ENCODE assay signal across 17 mouse cellular contexts in genomic region chr16:17510686-17511085, GRCm38 (mm10). TPM values are rescaled to one million over a fixed set of nuclear protein-coding genes. Genes with fewer than 3 reads are reported as not detected.
DNase-seq lines count a peak whose midpoint lies in the region; ATAC-seq lines count a peak whose summit lies in the region.
"Had no signal": no experiment of that assay in that cellular context is flagged by ENCODE, and none has a peak within 500 bp of the region (broad histone marks: within the 10 kb centered on the region; RNA-seq: fewer than 3 reads in every experiment).

No protein-coding gene starts in this region.

- peak; percentile 61 for DNase-seq in kidney, adult 11 months
- DNase-seq in kidney, postnatal 10 days, result no peak
- no peak for DNase-seq in neural tube, embryonic 10.5 days (ENCODE audit: extremely low spot score, low spot score)
- no peak for DNase-seq in left cerebral cortex, postnatal 10 days (ENCODE audit: extremely low spot score in 1 of 2, low spot score in 2 of 2)
- DNase-seq: adrenal gland, postnatal 25 days; gastrocnemius, postnatal 10 days; lung, embryonic 14.5 days; thymus, postnatal 36 days had no signal

- H3K27ac ChIP-seq in neural tube, embryonic 12.5 days, result no peak overlapping the region
- 0 out of 2 replicates have a peak overlapping the region, but pooled peaks have one; percentile 2 for H3K27ac ChIP-seq in liver, embryonic 12.5 days
- H3K27ac ChIP-seq in neural tube, embryonic 15.5 days (replicated peaks), result no peak overlapping the region
- H3K27ac ChIP-seq: heart, embryonic 10.5 days; hindbrain, embryonic 12.5 days; midbrain, embryonic 13.5 days; stomach, postnatal 0 days had no signal

- WGBS in neural tube, embryonic 12.5 days, result 90% methylated on average over 2 of the region's 2 CpGs
- WGBS in liver, embryonic 12.5 days (ENCODE audit: insufficient replicate concordance), result 36% methylated on average over 2 of the region's 2 CpGs
- 91% methylated on average over 2 of the region's 2 CpGs for WGBS in neural tube, embryonic 15.5 days

- ATAC-seq in neural tube, embryonic 12.5 days (ENCODE audit: low FRiP score, low read depth), result no peak
- ATAC-seq in liver, embryonic 12.5 days, result no peak
- ATAC-seq in neural tube, embryonic 15.5 days (ENCODE audit: low FRiP score), result no peak
- ATAC-seq in megakaryocyte progenitor cell, adult 5-6 weeks (replicated peaks; ENCODE audit: poor library complexity), result no peak
- ATAC-seq: midbrain, embryonic 13.5 days had no signal

- no peaks in the 10 kb centered on the region for H3K27me3 ChIP-seq in neural tube, embryonic 12.5 days (replicated peaks)
- peaks cover 13% of the 10 kb centered on the region; the same call in 1 of the 2 replicates for H3K27me3 ChIP-seq in liver, embryonic 12.5 days (replicated peaks)
- no peaks in the 10 kb centered on the region for H3K27me3 ChIP-seq in neural tube, embryonic 15.5 days (replicated peaks)
- H3K27me3 ChIP-seq: hindbrain, embryonic 12.5 days; midbrain, embryonic 13.5 days had no signal

- peaks cover 15% of the 10 kb centered on the region for H3K4me1 ChIP-seq in neural tube, embryonic 12.5 days
- H3K4me1 ChIP-seq in liver, embryonic 12.5 days, result peaks cover 25% of the 10 kb centered on the region
- H3K4me1 ChIP-seq in neural tube, embryonic 15.5 days, result peaks cover 18% of the 10 kb centered on the region

- peak overlapping the region; percentile 71; the same call in 1 of the 2 replicates for H3K4me2 ChIP-seq in neural tube, embryonic 12.5 days (replicated peaks)
- peak overlapping the region; percentile 73; the same call in 1 of the 2 replicates for H3K4me2 ChIP-seq in liver, embryonic 12.5 days
- H3K4me2 ChIP-seq in neural tube, embryonic 15.5 days, result no peak overlapping the region

- H3K36me3 ChIP-seq in neural tube, embryonic 12.5 days, result peaks cover 46% of the 10 kb centered on the region
- peaks cover 38% of the 10 kb centered on the region for H3K36me3 ChIP-seq in liver, embryonic 12.5 days
- peaks cover 44% of the 10 kb centered on the region for H3K36me3 ChIP-seq in neural tube, embryonic 15.5 days

- H3K9me3 ChIP-seq in neural tube, embryonic 12.5 days, result no peaks in the 10 kb centered on the region
- H3K9me3 ChIP-seq in liver, embryonic 12.5 days (replicated peaks), result no peaks in the 10 kb centered on the region
- H3K9me3 ChIP-seq in neural tube, embryonic 15.5 days (replicated peaks), result no peaks in the 10 kb centered on the region
- H3K9me3 ChIP-seq: heart, embryonic 10.5 days; hindbrain, embryonic 12.5 days; midbrain, embryonic 13.5 days had no signal

- no peak overlapping the region for H3K9ac ChIP-seq in neural tube, embryonic 12.5 days
- H3K9ac ChIP-seq in liver, embryonic 12.5 days, result no peak overlapping the region
- H3K9ac ChIP-seq in neural tube, embryonic 15.5 days (replicated peaks), result 0 out of 2 replicates have a peak overlapping the region, but pooled peaks have one; percentile 75
- H3K9ac ChIP-seq: hindbrain, embryonic 12.5 days had no signal

- H3K4me3 ChIP-seq in neural tube, embryonic 12.5 days, result no peak overlapping the region
- H3K4me3 ChIP-seq in liver, embryonic 12.5 days, result 0 out of 2 replicates have a peak overlapping the region, but pooled peaks have one; percentile 79
- no peak overlapping the region for H3K4me3 ChIP-seq in neural tube, embryonic 15.5 days (replicated peaks)
- H3K4me3 ChIP-seq: heart, embryonic 10.5 days had no signal

- intact Hi-C loops in left cerebral cortex, postnatal 10 days (cut with DNase I), result no loop called here

RNA-seq across cellular contexts. Expression of gene Lztr1, which starts 2.2 kb away (rescaled TPM):
- polyA plus RNA-seq in neural tube, embryonic 12.5 days (2016; fragmentation: Nextera tagmentation; extraction: Ambion mirVana), result 116 and 135 TPM in 2 replicates
- 31.4 and 34.8 TPM in 2 replicates for polyA plus RNA-seq in liver, embryonic 12.5 days (2016; fragmentation: Nextera tagmentation; extraction: Ambion mirVana)
- 118 and 129 TPM in 2 replicates for polyA plus RNA-seq in neural tube, embryonic 15.5 days (2015; fragmentation: Nextera tagmentation; extraction: Ambion mirVana)
- 25.1 and 25.7 TPM in 2 replicates for total RNA-seq in megakaryocyte progenitor cell, adult 5-6 weeks (2015)
- 29.5 and 40.4 TPM in 2 replicates for total RNA-seq in megakaryocyte progenitor cell, adult 5-6 weeks (2017)
- total RNA-seq in left cerebral cortex, postnatal 10 days (2021), result 100 to 1,000 TPM; 162 to 169 TPM

RNA-seq across cellular contexts. Expression of gene Thap7, which starts 20.2 kb away (rescaled TPM):
- polyA plus RNA-seq in neural tube, embryonic 12.5 days (2016; fragmentation: Nextera tagmentation; extraction: Ambion mirVana), result 62.7 and 71.0 TPM in 2 replicates
- 34.2 and 36.6 TPM in 2 replicates for polyA plus RNA-seq in liver, embryonic 12.5 days (2016; fragmentation: Nextera tagmentation; extraction: Ambion mirVana)
- polyA plus RNA-seq in neural tube, embryonic 15.5 days (2015; fragmentation: Nextera tagmentation; extraction: Ambion mirVana), result 58.1 and 60.8 TPM in 2 replicates
- 8.9 and 11.8 TPM in 2 replicates for total RNA-seq in megakaryocyte progenitor cell, adult 5-6 weeks (2015)
- 26.4 and 28.9 TPM in 2 replicates for total RNA-seq in megakaryocyte progenitor cell, adult 5-6 weeks (2017)
- 10 to 100 TPM; 33.2 to 34.8 TPM for total RNA-seq in left cerebral cortex, postnatal 10 days (2021)

RNA-seq across cellular contexts. Expression of gene Aifm3, which starts 21.3 kb away (rescaled TPM):
- 1.1 and 3.2 TPM in 2 replicates for polyA plus RNA-seq in neural tube, embryonic 12.5 days (2016; fragmentation: Nextera tagmentation; extraction: Ambion mirVana)
- 0.83 and 0.98 TPM in 2 replicates for polyA plus RNA-seq in liver, embryonic 12.5 days (2016; fragmentation: Nextera tagmentation; extraction: Ambion mirVana)
- 3.4 and 4.8 TPM in 2 replicates for polyA plus RNA-seq in neural tube, embryonic 15.5 days (2015; fragmentation: Nextera tagmentation; extraction: Ambion mirVana)
- not detected in 2 replicates for total RNA-seq in megakaryocyte progenitor cell, adult 5-6 weeks (2015)
- not detected in 2 replicates for total RNA-seq in megakaryocyte progenitor cell, adult 5-6 weeks (2017)
- total RNA-seq in left cerebral cortex, postnatal 10 days (2021), result 10 to 100 TPM; 24.4 to 27.2 TPM

RNA-seq across cellular contexts. Expression of gene Lrrc74b, which starts 50.4 kb away (rescaled TPM):
- polyA plus RNA-seq in neural tube, embryonic 12.5 days (2016; fragmentation: Nextera tagmentation; extraction: Ambion mirVana), result 0.24 TPM in 2 replicates
- 0.07 TPM in 1 of 2 replicates, not detected in the other for polyA plus RNA-seq in liver, embryonic 12.5 days (2016; fragmentation: Nextera tagmentation; extraction: Ambion mirVana)
- 0.98 and 1.3 TPM in 2 replicates for polyA plus RNA-seq in neural tube, embryonic 15.5 days (2015; fragmentation: Nextera tagmentation; extraction: Ambion mirVana)
- total RNA-seq in megakaryocyte progenitor cell, adult 5-6 weeks (2015), result 0.15 TPM in 1 of 2 replicates, not detected in the other
- not detected in 2 replicates for total RNA-seq in megakaryocyte progenitor cell, adult 5-6 weeks (2017)
- total RNA-seq in left cerebral cortex, postnatal 10 days (2021), result under 1 TPM; 0.26 to 0.34 TPM
- polyA plus RNA-seq: spleen, adult 2 months had no signal

RNA-seq across cellular contexts. Expression of gene P2rx6, which starts 51.0 kb away (rescaled TPM):
- 0.75 and 0.96 TPM in 2 replicates for polyA plus RNA-seq in neural tube, embryonic 12.5 days (2016; fragmentation: Nextera tagmentation; extraction: Ambion mirVana)
- 0.08 TPM in 2 replicates for polyA plus RNA-seq in liver, embryonic 12.5 days (2016; fragmentation: Nextera tagmentation; extraction: Ambion mirVana)
- polyA plus RNA-seq in neural tube, embryonic 15.5 days (2015; fragmentation: Nextera tagmentation; extraction: Ambion mirVana), result 2.6 and 2.8 TPM in 2 replicates
- total RNA-seq in megakaryocyte progenitor cell, adult 5-6 weeks (2015), result not detected in 2 replicates
- not detected in 2 replicates for total RNA-seq in megakaryocyte progenitor cell, adult 5-6 weeks (2017)
- under 1 TPM; 0.16 to 0.24 TPM for total RNA-seq in left cerebral cortex, postnatal 10 days (2021)
